Mouse (Mus musculus) forebrain, embryonic 15.5 days (tissue): Measurements from ENCODE around the gene Gm45808. TPM values are rescaled to one million over a fixed set of nuclear protein-coding genes. Genes with fewer than 3 reads are reported as not detected.

Experiments
- ATAC-seq: fragments of 200-750 bp; cut with Nextera tagmentation; replicated peaks from 2 replicates; pipeline ENCODE4 v1.8.0; 2017; ENCODE audit warnings: mild to moderate bottlenecking, moderate TSS enrichment, moderate library complexity
- H3K27ac ChIP-seq: fragments of 300-500 bp; sonication (generic); replicated peaks from 2 replicates; pipeline ENCODE4 v1.5.1; 2015; ENCODE audit warnings: mild to moderate bottlenecking, inconsistent platforms
- H3K27me3 ChIP-seq: fragments of 300-500 bp; sonication (generic); 2 replicates; pipeline ENCODE4 v1.6.1; 2015; ENCODE audit warnings: inconsistent platforms
- H3K36me3 ChIP-seq: fragments of 300-500 bp; sonication (generic); 2 replicates; pipeline ENCODE4 v1.6.1; 2015; ENCODE audit warnings: mild to moderate bottlenecking, inconsistent platforms
- H3K4me1 ChIP-seq: fragments of 300-500 bp; sonication (generic); 2 replicates; pipeline ENCODE4 v1.6.1; 2015; ENCODE audit warnings: inconsistent platforms
- H3K4me2 ChIP-seq: fragments of 300-500 bp; sonication (generic); replicated peaks from 2 replicates; pipeline ENCODE4 v1.6.1; 2015; ENCODE audit warnings: mild to moderate bottlenecking, inconsistent platforms
- H3K4me3 ChIP-seq: fragments of 300-500 bp; sonication (generic); 2 replicates; pipeline ENCODE4 v1.5.1; 2015; ENCODE audit warnings: mild to moderate bottlenecking, inconsistent platforms
- H3K9ac ChIP-seq: fragments of 300-500 bp; sonication (generic); replicated peaks from 2 replicates; pipeline ENCODE4 v1.6.1; 2015; ENCODE audit warnings: mild to moderate bottlenecking, inconsistent platforms
- H3K9me3 ChIP-seq: fragments of 300-500 bp; sonication (generic); 2 replicates; pipeline ENCODE4 v1.6.1; 2016; ENCODE audit warnings: inconsistent platforms
- WGBS: fragments of 180-500 bp; shearing (Covaris S2); methylation state at CpG from one replicate; pipeline ENCODE4 v1.1.7; 2015; ENCODE audit warnings: mixed read lengths; 5-methylcytosine and 5-hydroxymethylcytosine counted together
- microRNA-seq: library from miRNA; unstranded; fragments of <30 nt; microRNA quantifications from one replicate; pipeline ENCODE4, GENCODE M21; 2016
- polyA plus RNA-seq: library from polyadenylated mRNA; unstranded; fragments of >200 nt; fragmentation: Nextera tagmentation; extraction: Ambion mirVana; gene quantifications from 2 replicates; pipeline ENCODE4 v1.2.1, GENCODE M21; 2015

Gene Gm45808
- polyA plus RNA-seq, 1 experiment from 2014 or later, result not detected

GRCm38 (mm10) chr7:45434203-45435015 lies 52.2 kb downstream of the Gm45808 start, which contains the start of gene Gys1:
Gys1 (plus strand) TSS chr7:45434844.
- H3K9me3 ChIP-seq, result no peaks in the 10 kb centered on the region
- H3K27ac ChIP-seq, result peak within 1 kb of the TSS; percentile 90
- WGBS, result under 1% methylated on average over 45 of the region's 45 CpGs
- H3K27me3 ChIP-seq, result no peaks in the 10 kb centered on the region
- H3K4me1 ChIP-seq, result peaks cover 39% of the 10 kb centered on the region
- H3K9ac ChIP-seq, result peak within 1 kb of the TSS; percentile 74
- H3K36me3 ChIP-seq, result peaks cover 9% of the 10 kb centered on the region; the same call in 1 of the 2 replicates
- H3K4me3 ChIP-seq, result peak within 1 kb of the TSS; percentile 60
- ATAC-seq, result peak; percentile 97
- peak within 1 kb of the TSS; percentile 88 for H3K4me2 ChIP-seq

DNA sequence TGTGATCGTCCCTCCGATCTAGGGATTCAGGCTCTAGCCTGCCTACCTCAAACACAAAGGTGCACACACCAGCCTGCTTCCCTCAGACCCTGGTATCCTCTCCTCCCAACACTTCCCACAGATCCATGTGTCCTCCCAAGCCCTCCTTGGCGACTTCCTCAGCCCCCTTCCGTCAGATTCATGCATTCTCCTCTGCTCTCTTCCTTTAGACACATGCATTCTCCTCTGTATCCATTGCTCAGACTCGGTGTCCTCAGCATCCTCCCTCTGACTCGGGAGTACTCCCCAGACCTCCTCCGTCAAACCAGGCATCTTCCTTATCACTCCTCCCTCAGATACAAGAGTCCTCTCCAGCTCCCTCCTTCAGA lies 52.8 kb downstream of the Gm45808 start:
- Histone ChIP-seq H3K4me2 (peak overlapping the region; percentile 88), H3K4me1 (peaks cover 39% of the 10 kb centered on the region), H3K9me3 (no peaks in the 10 kb centered on the region), H3K9ac (peak overlapping the region; percentile 71), H3K36me3 (peaks cover 15% of the 10 kb centered on the region), H3K4me3 (peak overlapping the region; percentile 60), H3K27ac (peak overlapping the region; percentile 90), H3K27me3 (no peaks in the 10 kb centered on the region)
- WGBS, result 3% methylated on average over 7 of the region's 7 CpGs
- ATAC-seq, result 0 out of 2 replicates have a peak, but pooled peaks have one; percentile 4

DNA sequence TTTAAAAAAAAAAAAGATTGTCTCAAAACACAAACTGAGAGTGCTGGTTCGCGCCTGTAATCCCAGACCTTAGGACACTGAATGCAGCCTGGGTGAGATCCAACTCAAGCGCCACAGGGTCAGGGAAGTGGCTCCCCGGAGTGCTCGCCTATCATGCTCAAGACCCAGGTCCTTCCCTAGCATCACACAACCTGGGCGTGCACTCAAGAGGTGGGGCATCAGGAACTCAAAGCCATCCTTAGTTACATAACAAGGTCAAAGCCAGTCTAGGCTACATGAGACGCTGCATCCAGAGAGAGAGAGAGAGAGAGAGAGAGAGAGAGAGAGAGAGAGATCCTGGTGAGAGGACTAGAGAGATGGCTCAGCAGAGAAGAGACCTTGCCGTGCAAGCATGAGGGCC lies 60.1 kb downstream of the Gm45808 start:
- peaks cover 67% of the 10 kb centered on the region for H3K36me3 ChIP-seq
- no peak overlapping the region for H3K27ac ChIP-seq
- no peak overlapping the region for H3K4me3 ChIP-seq
- H3K4me1 ChIP-seq, result no peaks in the 10 kb centered on the region
- H3K4me2 ChIP-seq, result no peak overlapping the region
- H3K27me3 ChIP-seq, result no peaks in the 10 kb centered on the region
- WGBS, result 95% methylated on average over 8 of the region's 8 CpGs
- ATAC-seq, result no peak
- no peaks in the 10 kb centered on the region for H3K9me3 ChIP-seq
- no peak overlapping the region for H3K9ac ChIP-seq

DNA sequence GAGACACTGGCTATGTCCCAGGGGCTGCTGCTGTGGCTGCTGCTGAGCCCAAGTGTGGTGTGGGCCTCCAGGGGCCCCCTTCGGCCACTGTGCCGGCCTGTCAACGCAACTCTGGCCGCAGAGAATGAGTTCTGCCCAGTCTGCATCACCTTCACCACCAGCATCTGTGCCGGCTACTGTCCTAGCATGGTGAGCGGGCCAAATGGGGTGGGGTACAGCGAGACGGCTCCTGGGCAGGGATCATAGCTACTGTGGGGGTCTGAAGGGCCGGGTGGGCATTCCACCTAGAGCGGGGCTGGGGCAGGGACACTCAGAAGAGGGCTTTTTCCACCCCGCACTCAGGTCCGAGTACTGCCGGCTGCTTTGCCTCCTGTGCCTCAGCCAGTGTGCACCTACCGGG lies 65.4 kb downstream of the Gm45808 start:
- no peak for ATAC-seq
- H3K9ac ChIP-seq, result no peak overlapping the region
- H3K27ac ChIP-seq, result no peak overlapping the region
- no peaks in the 10 kb centered on the region for H3K9me3 ChIP-seq
- WGBS, result 89% methylated on average over 14 of the region's 14 CpGs
- no peak overlapping the region for H3K4me3 ChIP-seq
- H3K36me3 ChIP-seq, result peaks cover 47% of the 10 kb centered on the region
- peaks cover 43% of the 10 kb centered on the region for H3K27me3 ChIP-seq
- no peak overlapping the region for H3K4me2 ChIP-seq
- no peaks in the 10 kb centered on the region for H3K4me1 ChIP-seq

DNA sequence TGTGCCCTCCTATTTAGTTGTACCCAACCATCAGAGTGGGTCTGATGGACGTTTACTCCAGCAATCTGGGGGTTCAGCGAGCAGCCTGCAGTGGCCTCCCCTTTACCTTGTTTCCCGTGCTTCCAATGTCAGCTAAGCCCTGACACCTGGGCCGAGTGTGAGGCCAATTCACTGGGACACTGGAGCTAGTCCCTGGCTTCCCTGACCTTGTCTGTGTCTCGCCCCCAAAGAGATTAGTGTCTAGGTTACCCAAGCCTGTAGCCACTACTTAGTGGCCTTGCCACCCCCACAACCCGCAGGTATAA lies 66.0 kb downstream of the Gm45808 start, which contains the start of gene Lhb:
Lhb (plus strand) TSS at position 206 of the 305 bp plus-strand sequence.
- H3K4me2 ChIP-seq, result no peak within 1 kb of the TSS
- H3K27ac ChIP-seq, result no peak within 1 kb of the TSS
- no peak for ATAC-seq
- H3K4me3 ChIP-seq, result no peak within 1 kb of the TSS
- WGBS, result 63% methylated on average over 6 of the region's 6 CpGs
- H3K9me3 ChIP-seq, result no peaks in the 10 kb centered on the region
- no peak within 1 kb of the TSS for H3K9ac ChIP-seq
- H3K4me1 ChIP-seq, result no peaks in the 10 kb centered on the region
- H3K36me3 ChIP-seq, result peaks cover 47% of the 10 kb centered on the region
- peaks cover 49% of the 10 kb centered on the region for H3K27me3 ChIP-seq

DNA sequence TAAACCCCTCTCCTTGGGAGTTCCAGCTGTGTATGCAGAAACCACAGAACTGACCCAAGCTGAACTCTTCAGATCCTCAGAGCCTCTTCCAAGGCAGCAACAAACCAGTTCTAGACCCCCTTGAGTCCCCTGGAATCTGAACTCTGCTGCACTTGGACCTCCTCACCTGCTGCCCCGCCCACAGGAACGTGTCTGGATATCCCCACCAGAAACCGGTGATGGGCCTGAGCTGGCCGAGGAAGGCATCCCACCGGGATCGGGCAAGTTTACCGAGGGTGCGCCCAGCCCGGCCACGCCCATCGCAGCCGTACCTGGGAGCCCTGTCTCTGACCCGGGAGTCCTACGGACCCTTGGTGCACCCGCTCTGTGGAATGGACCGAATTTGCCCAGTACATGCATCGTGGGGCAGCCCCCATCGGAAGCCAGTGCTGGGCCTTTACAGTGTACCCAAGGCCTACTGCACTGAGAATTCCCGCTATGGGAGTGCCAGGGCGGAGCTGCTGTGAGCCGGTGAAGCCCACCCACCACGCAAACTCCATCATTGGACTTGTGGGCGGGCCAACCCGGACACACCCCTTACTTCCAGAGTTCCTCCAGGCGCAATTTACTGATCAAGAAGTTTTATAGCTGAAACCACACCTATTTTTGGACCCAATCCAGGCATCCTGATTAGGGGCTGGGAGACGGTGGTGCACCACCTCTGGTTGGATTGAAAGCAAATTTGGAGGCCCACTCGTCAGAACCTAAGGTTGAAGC lies 66.6 kb downstream of the Gm45808 start:
- Histone ChIP-seq H3K9ac (no peak overlapping the region), H3K4me1 (no peaks in the 10 kb centered on the region), H3K4me3 (no peak overlapping the region), H3K36me3 (peaks cover 43% of the 10 kb centered on the region), H3K27me3 (peaks cover 55% of the 10 kb centered on the region), H3K4me2 (no peak overlapping the region), H3K27ac (no peak overlapping the region), H3K9me3 (no peaks in the 10 kb centered on the region)
- 16% methylated on average over 27 of the region's 27 CpGs for WGBS
- no peak for ATAC-seq

GRCm38 (mm10) chr7:45417962-45418492 lies 68.6 kb downstream of the Gm45808 start:
- Histone ChIP-seq H3K9ac (no peak overlapping the region), H3K27ac (no peak overlapping the region), H3K4me2 (no peak overlapping the region), H3K36me3 (peaks cover 23% of the 10 kb centered on the region), H3K27me3 (peaks cover 75% of the 10 kb centered on the region), H3K9me3 (no peaks in the 10 kb centered on the region), H3K4me1 (peaks cover 13% of the 10 kb centered on the region), H3K4me3 (no peak overlapping the region)
- no peak for ATAC-seq
- WGBS, result 10% methylated on average over 13 of the region's 13 CpGs

Small RNAs within 50 kb of the gene (microRNA-seq; reads per million reads assigned to microRNA genes)
- not detected for gene Gm22133

Other genes starting within 250 kb of the Gm45808 start
- gene Cd37, start 247.7 kb downstream of the Gm45808 start, polyA plus RNA-seq, result 1.3 and 1.6 TPM in 2 replicates
- gene Slc6a16, start 245.7 kb downstream of the Gm45808 start, polyA plus RNA-seq, result 0.17 and 0.20 TPM in 2 replicates
- gene Slc6a21, start 209.3 kb downstream of the Gm45808 start, polyA plus RNA-seq, result not detected in 2 replicates
- gene Trpm4, start 153.0 kb downstream of the Gm45808 start, polyA plus RNA-seq, result 9.3 and 11.0 TPM in 2 replicates
- 0.10 and 0.23 TPM in 2 replicates for gene Hrc, start 151.5 kb downstream of the Gm45808 start, polyA plus RNA-seq
- gene Ppfia3, start 119.8 kb downstream of the Gm45808 start, polyA plus RNA-seq, result 18.3 and 20.1 TPM in 2 replicates
- 9.1 and 10.5 TPM in 2 replicates for gene Lin7b, start 116.2 kb downstream of the Gm45808 start, polyA plus RNA-seq
- 220 and 231 TPM in 2 replicates for gene Snrnp70, start 91.1 kb downstream of the Gm45808 start, polyA plus RNA-seq
- gene Kcna7, start 81.2 kb downstream of the Gm45808 start, polyA plus RNA-seq, result not detected in 2 replicates
- not detected in 2 replicates for gene Ntf5, start 73.1 kb downstream of the Gm45808 start, polyA plus RNA-seq
- 0.68 and 1.4 TPM in 2 replicates for gene Lhb, start 66.0 kb downstream of the Gm45808 start, polyA plus RNA-seq
- gene Gys1, start 52.0 kb downstream of the Gm45808 start, polyA plus RNA-seq, result 19.4 and 19.6 TPM in 2 replicates
- 142 and 144 TPM in 2 replicates for gene Ruvbl2, start 48.7 kb downstream of the Gm45808 start, polyA plus RNA-seq
- 6,132 and 6,335 TPM in 2 replicates for gene Ftl1, start 26.9 kb downstream of the Gm45808 start, polyA plus RNA-seq
- gene Bax, start 19.9 kb downstream of the Gm45808 start, polyA plus RNA-seq, result 288 and 289 TPM in 2 replicates
- 0.14 and 0.18 TPM in 2 replicates for gene Tulp2, start 4.9 kb downstream of the Gm45808 start, polyA plus RNA-seq
- 2.3 and 2.6 TPM in 2 replicates for gene Dhdh, start 2.0 kb upstream of the Gm45808 start, polyA plus RNA-seq
- 95.0 and 95.7 TPM in 2 replicates for gene Nucb1, start 23.6 kb upstream of the Gm45808 start, polyA plus RNA-seq
- gene Ppp1r15a, start 39.5 kb upstream of the Gm45808 start, polyA plus RNA-seq, result 15.4 and 15.6 TPM in 2 replicates
- 0.72 and 0.92 TPM in 2 replicates for gene Plekha4, start 39.5 kb upstream of the Gm45808 start, polyA plus RNA-seq
- gene Hsd17b14, start 68.1 kb upstream of the Gm45808 start, polyA plus RNA-seq, result not detected in 2 replicates
- 21.6 and 23.3 TPM in 2 replicates for gene Bcat2, start 83.3 kb upstream of the Gm45808 start, polyA plus RNA-seq
- gene Fgf21, start 128.7 kb upstream of the Gm45808 start, polyA plus RNA-seq, result not detected in 2 replicates
- gene Fut1, start 130.5 kb upstream of the Gm45808 start, polyA plus RNA-seq, result not detected in 2 replicates
- 0.17 TPM in 1 of 2 replicates, not detected in the other for gene Izumo1, start 135.0 kb upstream of the Gm45808 start, polyA plus RNA-seq
- gene Rasip1, start 140.7 kb upstream of the Gm45808 start, polyA plus RNA-seq, result 15.5 and 16.6 TPM in 2 replicates
- gene Mamstr, start 153.2 kb upstream of the Gm45808 start, polyA plus RNA-seq, result 2.5 and 2.7 TPM in 2 replicates
- 0.31 TPM in 1 of 2 replicates, not detected in the other for gene Fut2, start 179.6 kb upstream of the Gm45808 start, polyA plus RNA-seq
- 0.29 and 0.45 TPM in 2 replicates for gene Ntn5, start 197.2 kb upstream of the Gm45808 start, polyA plus RNA-seq
- gene Sec1, start 207.6 kb upstream of the Gm45808 start, polyA plus RNA-seq, result 0.14 TPM in 1 of 2 replicates, not detected in the other
- gene Car11, start 213.0 kb upstream of the Gm45808 start, polyA plus RNA-seq, result 39.0 and 39.8 TPM in 2 replicates
- gene Dbp, start 218.3 kb upstream of the Gm45808 start, polyA plus RNA-seq, result 3.6 and 4.1 TPM in 2 replicates
- 633 and 683 TPM in 2 replicates for gene Rpl18, start 228.6 kb upstream of the Gm45808 start, polyA plus RNA-seq
- gene Sphk2, start 231.2 kb upstream of the Gm45808 start, polyA plus RNA-seq, result 29.0 and 30.2 TPM in 2 replicates
- 0.37 and 1.0 TPM in 2 replicates for gene Fam83e, start 234.4 kb upstream of the Gm45808 start, polyA plus RNA-seq
- gene Spaca4, start 239.0 kb upstream of the Gm45808 start, polyA plus RNA-seq, result not detected in 2 replicates